Mouse (Mus musculus): Measurements from ENCODE around the gene Ak7.

DNA sequence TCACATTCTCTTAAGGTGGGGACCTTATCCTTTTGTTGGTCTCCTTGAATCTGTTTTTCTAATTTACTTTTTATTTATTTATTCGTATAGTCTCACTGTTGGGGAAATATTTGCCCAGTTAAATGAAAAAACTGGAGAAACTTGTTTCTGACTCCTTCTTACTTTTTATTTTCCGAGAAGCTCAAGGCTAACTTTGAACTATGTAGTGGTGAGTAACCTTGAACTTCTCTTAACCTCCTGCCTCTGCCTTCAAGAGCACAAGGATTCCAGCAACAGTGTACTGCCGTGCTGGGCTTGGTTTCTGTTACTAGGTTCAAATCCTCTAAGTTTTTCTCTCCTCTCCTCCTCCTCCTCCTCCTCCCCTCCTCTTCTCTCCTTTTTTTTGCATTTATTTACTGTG is 55.9 kb downstream of the Ak7 start:
- TF ChIP-seq GATA1 (IDR thresholded peaks at IDR 0.05; ENCODE audit: borderline replicate concordance, low read length) (no peak), FLI1 (IDR thresholded peaks at IDR 0.05; ENCODE audit: low read length) (no peak)
